Mouse (Mus musculus): ENCODE data around the gene Olfr510.

GRCm38 (mm10) chr7:108671058-108671457 lies 4.8 kb downstream of the Olfr510 start:
- TF ChIP-seq POLR2A (IDR thresholded peaks at IDR 0.05; ENCODE audit: borderline replicate concordance, control insufficient read depth, low read depth, low read length), result no peak
- no peak for TF ChIP-seq CTCF (IDR thresholded peaks at IDR 0.05; ENCODE audit: control insufficient read depth, insufficient read depth, low read length)
